Mouse (Mus musculus) kidney, embryonic 14.5 days (tissue): ENCODE results near the gene Gm44790. TPM values are rescaled to one million over a fixed set of nuclear protein-coding genes. Genes with fewer than 3 reads are reported as not detected.
A peak's percentile ranks its signal among the peaks of the same experiment; 100 is the strongest.

Experiments used
- ATAC-seq: fragments of 200-750 bp; cut with Nextera tagmentation; 2 replicates; pipeline ENCODE4 v1.8.0; 2017; ENCODE audit warnings: moderate number of reproducible peaks, mild to moderate bottlenecking, moderate TSS enrichment, moderate library complexity; ENCODE audit not compliant: low FRiP score, low TSS enrichment
- H3K27ac ChIP-seq: fragments of 300-500 bp; sonication (generic); 2 replicates; pipeline ENCODE4 v1.5.1; 2014; ENCODE audit warnings: low read depth, mild to moderate bottlenecking, low read length, moderate library complexity, mixed read lengths
- H3K27me3 ChIP-seq: fragments of 300-500 bp; sonication (generic); 2 replicates; pipeline ENCODE4 v1.6.1; 2014; ENCODE audit warnings: mild to moderate bottlenecking, low read length; ENCODE audit not compliant: control insufficient read depth, insufficient read depth
- H3K36me3 ChIP-seq: fragments of 300-500 bp; sonication (generic); 2 replicates; pipeline ENCODE4 v1.6.1; 2014; ENCODE audit warnings: low read length, mixed read lengths; ENCODE audit not compliant: control insufficient read depth, insufficient read depth
- H3K4me1 ChIP-seq: fragments of 300-500 bp; sonication (generic); 2 replicates; pipeline ENCODE4 v1.6.1; 2014; ENCODE audit warnings: low read length, mixed read lengths; ENCODE audit not compliant: control insufficient read depth, insufficient read depth
- H3K4me2 ChIP-seq: fragments of 300-500 bp; sonication (generic); replicated peaks from 2 replicates; pipeline ENCODE4 v1.6.1; 2014; ENCODE audit warnings: low read depth, mild to moderate bottlenecking, low read length
- H3K4me3 ChIP-seq: fragments of 300-500 bp; sonication (generic); 2 replicates; pipeline ENCODE4 v1.5.1; 2014; ENCODE audit warnings: mild to moderate bottlenecking, low read length
- H3K9ac ChIP-seq: fragments of 300-500 bp; sonication (generic); 2 replicates; pipeline ENCODE4 v1.6.1; 2014; ENCODE audit warnings: low read depth, mild to moderate bottlenecking, low read length, moderate library complexity
- H3K9me3 ChIP-seq: fragments of 300-500 bp; sonication (generic); 2 replicates; pipeline ENCODE4 v1.6.1; 2016; ENCODE audit warnings: low read length; ENCODE audit not compliant: control insufficient read depth
- WGBS: fragments of 180-500 bp; shearing (Covaris S2); extraction: QIAGEN DNeasy Blood & Tissue Kit; methylation state at CpG from one replicate; pipeline ENCODE4 v1.1.7; 2014; 5-methylcytosine and 5-hydroxymethylcytosine counted together
- polyA plus RNA-seq: library from polyadenylated mRNA; unstranded; fragments of >200 nt; fragmentation: Nextera tagmentation; extraction: Ambion mirVana; gene quantifications from 2 replicates; pipeline ENCODE4 v1.2.1, GENCODE M21; 2014

Gene Gm44790
- polyA plus RNA-seq, 1 experiment from 2014 or later, result not detected

- peaks cover 62% of the 10 kb centered on the region for H3K36me3 ChIP-seq
- H3K9ac ChIP-seq, result no peak overlapping the region
- peaks cover 15% of the 10 kb centered on the region for H3K4me1 ChIP-seq
- no peaks in the 10 kb centered on the region for H3K27me3 ChIP-seq
- WGBS, result over 99% methylated on average over 5 of the region's 5 CpGs
- no peak for ATAC-seq
- no peaks in the 10 kb centered on the region for H3K9me3 ChIP-seq
- H3K27ac ChIP-seq, result no peak overlapping the region
- no peak overlapping the region for H3K4me2 ChIP-seq
- H3K4me3 ChIP-seq, result no peak overlapping the region
Measured at GRCm38 (mm10) chr6:86391326-86391725, 35.1 kb upstream of the Gm44790 start.

GRCm38 (mm10) chr6:86393187-86393586 lies 33.3 kb upstream of the Gm44790 start:
- no peak overlapping the region for H3K4me2 ChIP-seq
- no peak overlapping the region for H3K4me3 ChIP-seq
- H3K36me3 ChIP-seq, result peaks cover 49% of the 10 kb centered on the region
- H3K9me3 ChIP-seq, result no peaks in the 10 kb centered on the region
- no peak overlapping the region for H3K27ac ChIP-seq
- WGBS, result 100% methylated on average over 1 of the region's 1 CpGs
- peaks cover 15% of the 10 kb centered on the region for H3K4me1 ChIP-seq
- ATAC-seq, result no peak
- H3K9ac ChIP-seq, result no peak overlapping the region
- H3K27me3 ChIP-seq, result no peaks in the 10 kb centered on the region

- Histone ChIP-seq H3K27ac (no peak overlapping the region), H3K4me2 (no peak overlapping the region), H3K4me3 (no peak overlapping the region), H3K36me3 (peaks cover 39% of the 10 kb centered on the region), H3K9ac (no peak overlapping the region), H3K9me3 (no peaks in the 10 kb centered on the region), H3K4me1 (peaks cover 15% of the 10 kb centered on the region), H3K27me3 (no peaks in the 10 kb centered on the region)
- no peak for ATAC-seq
- WGBS, result 88% methylated on average over 17 of the region's 17 CpGs
Measured at GRCm38 (mm10) chr6:86394078-86394720, 32.3 kb upstream of the Gm44790 start.

GRCm38 (mm10) chr6:86395021-86395420 lies 31.4 kb upstream of the Gm44790 start:
- no peak overlapping the region for H3K4me3 ChIP-seq
- no peaks in the 10 kb centered on the region for H3K27me3 ChIP-seq
- no peak for ATAC-seq
- no peak overlapping the region for H3K9ac ChIP-seq
- 88% methylated on average over 9 of the region's 9 CpGs for WGBS
- H3K4me2 ChIP-seq, result no peak overlapping the region; the same call in 1 of the 2 replicates
- peaks cover 15% of the 10 kb centered on the region for H3K4me1 ChIP-seq
- H3K27ac ChIP-seq, result no peak overlapping the region
- peaks cover 31% of the 10 kb centered on the region for H3K36me3 ChIP-seq
- H3K9me3 ChIP-seq, result no peaks in the 10 kb centered on the region

GRCm38 (mm10) chr6:86395969-86396368 lies 30.5 kb upstream of the Gm44790 start:
- Histone ChIP-seq H3K9me3 (no peaks in the 10 kb centered on the region), H3K9ac (peak overlapping the region; percentile 87), H3K27ac (no peak overlapping the region; the same call in 1 of the 2 replicates), H3K27me3 (no peaks in the 10 kb centered on the region), H3K4me2 (peak overlapping the region; percentile 70), H3K36me3 (peaks cover 22% of the 10 kb centered on the region), H3K4me1 (peaks cover 15% of the 10 kb centered on the region), H3K4me3 (peak overlapping the region; percentile 92)
- ATAC-seq, result no peak
- 29% methylated on average over 10 of the region's 10 CpGs for WGBS

GRCm38 (mm10) chr6:86396581-86397256 lies 29.7 kb upstream of the Gm44790 start, which contains the start of gene Pcyox1:
TSS of gene Pcyox1 (minus strand) at chr6:86397154.
- ATAC-seq, result peak; percentile 95

GRCm38 (mm10) chr6:86397257-86397980 lies 29.0 kb upstream of the Gm44790 start:
- Histone ChIP-seq H3K4me1 (peaks cover 15% of the 10 kb centered on the region), H3K27me3 (no peaks in the 10 kb centered on the region), H3K9me3 (no peaks in the 10 kb centered on the region), H3K27ac (peak overlapping the region; percentile 83; the same call in 1 of the 2 replicates), H3K4me3 (peak overlapping the region; percentile 92), H3K4me2 (peak overlapping the region; percentile 70), H3K9ac (peak overlapping the region; percentile 87; the same call in 1 of the 2 replicates), H3K36me3 (peaks cover 7% of the 10 kb centered on the region)
- ATAC-seq, result no peak; the same call in 1 of the 2 replicates
- 6% methylated on average over 14 of the region's 14 CpGs for WGBS

More at GRCm38 (mm10) chr6:86396581-86397256, 29.7 kb upstream of the Gm44790 start, which contains the start of gene Pcyox1:
- peak within 1 kb of the TSS; percentile 87 for H3K9ac ChIP-seq
- H3K27ac ChIP-seq, result peak within 1 kb of the TSS; percentile 83
- peaks cover 14% of the 10 kb centered on the region for H3K36me3 ChIP-seq
- H3K4me1 ChIP-seq, result peaks cover 15% of the 10 kb centered on the region
- peak within 1 kb of the TSS; percentile 92 for H3K4me3 ChIP-seq
- H3K27me3 ChIP-seq, result no peaks in the 10 kb centered on the region
- under 1% methylated on average over 43 of the region's 51 CpGs for WGBS
- H3K4me2 ChIP-seq, result peak within 1 kb of the TSS; percentile 70
- H3K9me3 ChIP-seq, result no peaks in the 10 kb centered on the region

GRCm38 (mm10) chr6:86398986-86399385 lies 27.5 kb upstream of the Gm44790 start:
- Histone ChIP-seq H3K36me3 (0 out of 2 replicates have a peak, but pooled peaks cover 2% of the 10 kb centered on the region), H3K4me3 (no peak overlapping the region), H3K27me3 (no peaks in the 10 kb centered on the region), H3K4me1 (peaks cover 15% of the 10 kb centered on the region), H3K9ac (no peak overlapping the region), H3K4me2 (no peak overlapping the region), H3K27ac (no peak overlapping the region), H3K9me3 (no peaks in the 10 kb centered on the region)
- WGBS, result 83% methylated on average over 2 of the region's 2 CpGs
- no peak for ATAC-seq
